Mouse (Mus musculus): ENCODE data around the gene Gm48552.

Gm48552 gene

GRCm38 (mm10) chr10:81388505-81389055, at the start of gene Gm48552:
Gene Gm48552, plus strand, starts transcription at chr10:81389005.
- no peak for DNase-seq

- peak; percentile 40 for DNase-seq
Observed at GRCm38 (mm10) chr10:81340551-81341332, 48.1 kb upstream of the Gm48552 start.

- peak; percentile 51 for DNase-seq
Observed at GRCm38 (mm10) chr10:81341333-81341949, 47.4 kb upstream of the Gm48552 start.

- no peak for DNase-seq
Observed at GRCm38 (mm10) chr10:81342686-81343505, 45.9 kb upstream of the Gm48552 start, which contains the start of gene Gipc3. Gene Gipc3, minus strand, starts transcription at chr10:81343266.

GRCm38 (mm10) chr10:81344421-81345161, 44.2 kb upstream of the Gm48552 start:
- DNase-seq = peak; percentile 36

GRCm38 (mm10) chr10:81345162-81345534, 43.7 kb upstream of the Gm48552 start:
- peak; percentile 35 for DNase-seq

- DNase-seq = peak; percentile 46
Observed at GRCm38 (mm10) chr10:81346453-81347067, 42.2 kb upstream of the Gm48552 start.

- no peak for DNase-seq
Observed at GRCm38 (mm10) chr10:81349146-81349545, 39.7 kb upstream of the Gm48552 start.

- no peak for DNase-seq
Observed at GRCm38 (mm10) chr10:81349961-81350350, 38.8 kb upstream of the Gm48552 start.

GRCm38 (mm10) chr10:81350351-81351063, 38.3 kb upstream of the Gm48552 start, which contains the start of gene Hmg20b:
Gene Hmg20b, minus strand, starts transcription at chr10:81350480.
- DNase-seq = peak; percentile 99

- DNase-seq = peak; percentile 50
Observed at GRCm38 (mm10) chr10:81351678-81352291, 37.0 kb upstream of the Gm48552 start.

- peak; percentile 38 for DNase-seq
Observed at GRCm38 (mm10) chr10:81354738-81355477, 33.9 kb upstream of the Gm48552 start.

GRCm38 (mm10) chr10:81355533-81355932, 33.3 kb upstream of the Gm48552 start:
- no peak for DNase-seq

- DNase-seq = no peak
Observed at GRCm38 (mm10) chr10:81356352-81356990, 32.3 kb upstream of the Gm48552 start.

GRCm38 (mm10) chr10:81356991-81357844, 31.6 kb upstream of the Gm48552 start, which contains the start of gene Mfsd12:
Gene Mfsd12, plus strand, starts transcription at chr10:81357491.
- DNase-seq = peak; percentile 90

- no peak for DNase-seq
Observed at GRCm38 (mm10) chr10:81358209-81358608, 30.6 kb upstream of the Gm48552 start.

- no peak for DNase-seq
Observed at GRCm38 (mm10) chr10:81358841-81359240, 30.0 kb upstream of the Gm48552 start.

GRCm38 (mm10) chr10:81360721-81361120, 28.1 kb upstream of the Gm48552 start:
- DNase-seq = no peak

All from cerebellum, adult 9-11 months (tissue).